Mouse (Mus musculus) hindbrain, embryonic 13.5 days (tissue): ENCODE measurements at regions not wholly inside any gene's neighbourhood (a gene's known extent, or its start where the extent isn't known, plus 50 kb on each side); places are given as distances from the start of the nearest gene placed in this dataset.

Source experiments
- ATAC-seq: fragments of 200-750 bp; cut with Nextera tagmentation; 2 replicates; pipeline ENCODE4 v1.8.0; 2017; ENCODE audit warnings: moderate TSS enrichment; ENCODE audit not compliant: low FRiP score
- H3K27ac ChIP-seq: fragments of 300-500 bp; sonication (generic); 2 replicates; pipeline ENCODE4 v1.5.1; 2015; ENCODE audit warnings: inconsistent platforms, mild to moderate bottlenecking, moderate library complexity
- H3K27me3 ChIP-seq: fragments of 300-500 bp; sonication (generic); 2 replicates; pipeline ENCODE4 v1.6.1; 2015; ENCODE audit warnings: mild to moderate bottlenecking, inconsistent platforms
- H3K36me3 ChIP-seq: fragments of 300-500 bp; sonication (generic); 2 replicates; pipeline ENCODE4 v1.6.1; 2015; ENCODE audit warnings: mild to moderate bottlenecking, inconsistent platforms
- H3K4me1 ChIP-seq: fragments of 300-500 bp; sonication (generic); replicated peaks from 2 replicates; pipeline ENCODE4 v1.6.1; 2015; ENCODE audit warnings: inconsistent platforms
- H3K4me2 ChIP-seq: fragments of 300-500 bp; sonication (generic); 2 replicates; pipeline ENCODE4 v1.6.1; 2015; ENCODE audit warnings: inconsistent platforms, mild to moderate bottlenecking, moderate library complexity
- H3K4me3 ChIP-seq: fragments of 300-500 bp; sonication (generic); 2 replicates; pipeline ENCODE4 v1.5.1; 2015; ENCODE audit warnings: mild to moderate bottlenecking, inconsistent platforms
- H3K9ac ChIP-seq: fragments of 300-500 bp; sonication (generic); 2 replicates; pipeline ENCODE4 v1.6.1; 2015; ENCODE audit warnings: mild to moderate bottlenecking, inconsistent platforms
- H3K9me3 ChIP-seq: fragments of 300-500 bp; sonication (generic); 2 replicates; pipeline ENCODE4 v1.6.1; 2016; ENCODE audit warnings: inconsistent platforms
- WGBS: fragments of 180-500 bp; shearing (Covaris S2); methylation state at CpG from one replicate; pipeline ENCODE4 v1.1.7; 2015; 5-methylcytosine and 5-hydroxymethylcytosine counted together

DNA sequence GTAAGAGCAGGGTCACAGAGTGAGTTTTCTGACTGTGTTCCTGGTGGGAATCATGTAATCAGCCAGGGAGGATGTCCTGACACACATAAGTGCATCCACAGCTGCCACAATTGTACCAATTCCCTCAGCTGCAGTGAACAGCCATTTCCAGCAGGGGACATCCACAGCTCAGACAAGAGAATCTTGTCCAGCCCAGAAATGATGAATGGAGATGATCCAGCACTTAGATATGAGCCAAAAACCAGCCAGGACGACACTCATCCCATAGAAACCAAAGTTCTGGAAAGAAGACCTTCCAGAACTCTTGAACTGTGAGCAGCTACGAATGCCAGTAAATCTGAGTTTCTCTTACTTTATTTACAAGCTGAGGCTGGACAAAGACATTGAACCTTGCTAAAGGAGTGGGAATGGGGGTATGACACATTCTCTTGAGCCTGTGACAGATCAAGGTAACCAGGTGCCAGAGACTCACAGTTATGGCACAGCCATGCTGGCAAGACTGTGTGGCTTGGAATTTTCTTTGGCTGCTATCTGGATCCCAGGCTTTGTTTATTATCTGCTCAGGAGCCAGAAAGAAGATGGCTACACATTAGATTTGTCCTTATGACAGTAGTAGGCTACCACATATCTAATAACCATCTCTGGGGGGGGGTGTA, 145.1 kb downstream of the Gm10192 start:
- H3K9ac ChIP-seq = no peak overlapping the region
- no peaks in the 10 kb centered on the region for H3K9me3 ChIP-seq
- 58% methylated on average over 2 of the region's 2 CpGs for WGBS
- H3K27me3 ChIP-seq = no peaks in the 10 kb centered on the region
- no peak overlapping the region for H3K4me2 ChIP-seq
- H3K27ac ChIP-seq = no peak overlapping the region
- no peak overlapping the region for H3K4me3 ChIP-seq
- no peaks in the 10 kb centered on the region for H3K36me3 ChIP-seq
- 0 out of 2 replicates have a peak, but pooled peaks cover 5% of the 10 kb centered on the region for H3K4me1 ChIP-seq
- peak; percentile 78 for ATAC-seq

DNA sequence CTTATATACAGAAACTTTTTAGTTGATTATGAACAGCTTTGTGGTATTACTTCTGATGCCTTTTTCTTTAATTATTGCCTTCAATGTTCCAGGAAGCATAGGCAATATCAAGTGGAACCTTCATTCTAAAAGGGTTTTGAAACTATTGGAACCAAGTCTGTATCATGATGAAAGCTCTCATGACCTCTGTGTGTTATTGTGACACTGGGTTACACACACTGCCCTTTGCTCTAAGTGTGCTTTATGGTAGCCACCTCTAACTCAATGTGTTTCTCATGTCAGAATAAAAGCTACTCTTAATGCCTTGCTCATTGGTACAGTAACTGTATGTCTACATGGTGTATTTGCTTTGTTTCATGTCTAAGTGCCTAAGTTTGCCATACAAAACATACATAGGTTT, 154.0 kb downstream of the Gm10192 start:
- no peak for ATAC-seq
- Histone ChIP-seq H3K36me3 (no peaks in the 10 kb centered on the region), H3K4me1 (no peaks in the 10 kb centered on the region), H3K9ac (no peak overlapping the region), H3K9me3 (no peaks in the 10 kb centered on the region), H3K4me3 (no peak overlapping the region), H3K4me2 (no peak overlapping the region), H3K27me3 (no peaks in the 10 kb centered on the region), H3K27ac (no peak overlapping the region)

DNA sequence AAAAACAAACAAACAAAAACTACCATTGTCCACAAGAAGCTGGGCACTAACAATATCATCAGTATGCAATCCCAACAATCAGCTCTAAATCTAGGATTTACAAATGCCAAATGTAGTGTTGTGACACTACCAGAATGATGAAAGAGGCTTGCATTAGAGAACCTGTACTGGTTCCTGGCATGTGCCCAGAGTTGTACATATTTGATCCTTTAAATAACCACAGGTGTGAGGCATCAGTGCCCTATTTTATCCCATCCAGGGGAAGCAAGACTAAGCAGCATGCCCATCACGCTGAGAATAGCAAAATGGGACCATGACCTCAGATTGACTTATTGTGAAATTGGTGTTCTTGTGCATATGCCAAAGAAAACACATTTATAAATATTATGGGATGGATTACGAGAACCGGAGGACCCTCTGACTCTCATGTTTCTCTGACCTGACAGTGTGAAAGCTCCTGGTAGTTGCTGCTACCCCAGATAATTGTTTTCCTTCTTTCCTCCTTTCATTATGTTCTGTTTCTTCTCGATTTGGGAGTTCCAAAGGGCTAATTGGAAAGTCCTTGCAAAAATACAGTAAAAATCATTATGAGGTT, 157.4 kb downstream of the Gm10192 start:
- Histone ChIP-seq H3K9ac (no peak overlapping the region), H3K4me2 (no peak overlapping the region), H3K36me3 (no peaks in the 10 kb centered on the region), H3K4me1 (no peaks in the 10 kb centered on the region), H3K27ac (no peak overlapping the region), H3K4me3 (no peak overlapping the region), H3K9me3 (no peaks in the 10 kb centered on the region), H3K27me3 (no peaks in the 10 kb centered on the region)
- WGBS = 75% methylated on average over 4 of the region's 4 CpGs
- no peak for ATAC-seq

DNA sequence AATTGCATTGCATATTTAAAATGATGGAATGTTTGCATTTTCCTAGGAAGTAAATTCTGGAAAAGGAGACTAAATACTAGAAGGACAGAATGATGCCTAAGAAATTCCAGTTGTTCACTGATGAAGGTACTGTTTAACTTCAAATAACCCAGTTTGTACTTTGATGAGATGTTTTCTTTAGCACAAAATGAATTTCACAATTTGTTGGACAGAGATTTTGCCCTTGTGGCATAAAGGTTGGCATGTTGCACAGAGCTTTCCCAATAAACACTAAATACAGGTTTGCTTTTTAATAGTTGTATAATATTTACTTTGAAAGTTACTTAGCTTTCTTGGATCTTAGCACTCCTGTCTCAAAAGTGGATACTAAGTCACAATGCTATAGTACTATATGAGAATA, 181.6 kb downstream of the Gm10192 start:
- Histone ChIP-seq H3K27me3 (no peaks in the 10 kb centered on the region), H3K36me3 (no peaks in the 10 kb centered on the region), H3K4me3 (no peak overlapping the region), H3K9ac (no peak overlapping the region), H3K27ac (no peak overlapping the region), H3K9me3 (no peaks in the 10 kb centered on the region), H3K4me1 (no peaks in the 10 kb centered on the region), H3K4me2 (no peak overlapping the region)
- no peak for ATAC-seq

DNA sequence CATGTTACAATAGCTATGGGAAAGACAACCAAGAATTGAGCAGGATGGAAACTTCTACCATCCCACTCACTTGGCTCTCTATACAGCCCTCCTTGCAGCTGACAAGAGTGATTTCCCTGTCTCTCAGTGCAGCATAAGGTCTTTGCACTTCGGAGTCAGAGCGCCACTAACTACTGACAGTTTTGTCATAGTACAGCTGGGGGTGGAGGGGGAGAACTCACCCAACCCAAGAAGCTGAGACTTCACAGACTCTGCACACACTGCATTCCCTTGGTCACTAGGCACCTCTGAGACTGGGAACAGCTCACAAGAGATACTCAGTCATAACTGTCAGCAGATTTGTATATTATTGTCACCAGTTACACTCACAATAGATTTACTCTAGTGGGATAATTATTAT, 195.3 kb upstream of the Gm12695 start:
- no peaks in the 10 kb centered on the region for H3K36me3 ChIP-seq
- H3K27ac ChIP-seq = no peak overlapping the region
- H3K9me3 ChIP-seq = no peaks in the 10 kb centered on the region
- no peaks in the 10 kb centered on the region for H3K27me3 ChIP-seq
- ATAC-seq = no peak
- H3K9ac ChIP-seq = no peak overlapping the region
- H3K4me2 ChIP-seq = no peak overlapping the region
- WGBS = 84% methylated on average over 2 of the region's 2 CpGs
- no peak overlapping the region for H3K4me3 ChIP-seq
- no peaks in the 10 kb centered on the region; the same call in 1 of the 2 replicates for H3K4me1 ChIP-seq

DNA sequence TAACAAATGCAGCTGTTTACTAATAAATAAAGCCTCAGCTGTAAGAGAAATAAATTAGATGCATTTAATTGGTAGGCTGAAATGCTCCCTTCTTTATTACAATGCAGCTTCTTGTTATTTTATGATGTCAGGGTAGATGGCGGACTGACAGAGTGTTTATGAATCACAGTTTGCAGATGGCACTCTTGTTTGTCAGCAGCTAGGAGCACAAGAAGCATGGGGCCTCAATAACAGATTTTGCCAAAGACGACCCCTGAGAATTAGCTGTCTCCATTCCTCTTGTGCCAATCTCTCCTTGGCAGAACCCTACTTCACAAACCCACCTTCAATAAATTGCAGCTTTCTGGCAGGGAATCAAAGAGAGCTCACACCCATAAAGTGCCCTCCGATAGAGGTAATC, 194.9 kb upstream of the Gm12695 start:
- Histone ChIP-seq H3K4me1 (no peaks in the 10 kb centered on the region; the same call in 1 of the 2 replicates), H3K4me2 (no peak overlapping the region), H3K9ac (no peak overlapping the region), H3K27me3 (no peaks in the 10 kb centered on the region), H3K9me3 (no peaks in the 10 kb centered on the region), H3K36me3 (no peaks in the 10 kb centered on the region), H3K4me3 (no peak overlapping the region), H3K27ac (no peak overlapping the region)
- 81% methylated on average over 3 of the region's 3 CpGs for WGBS
- no peak for ATAC-seq

DNA sequence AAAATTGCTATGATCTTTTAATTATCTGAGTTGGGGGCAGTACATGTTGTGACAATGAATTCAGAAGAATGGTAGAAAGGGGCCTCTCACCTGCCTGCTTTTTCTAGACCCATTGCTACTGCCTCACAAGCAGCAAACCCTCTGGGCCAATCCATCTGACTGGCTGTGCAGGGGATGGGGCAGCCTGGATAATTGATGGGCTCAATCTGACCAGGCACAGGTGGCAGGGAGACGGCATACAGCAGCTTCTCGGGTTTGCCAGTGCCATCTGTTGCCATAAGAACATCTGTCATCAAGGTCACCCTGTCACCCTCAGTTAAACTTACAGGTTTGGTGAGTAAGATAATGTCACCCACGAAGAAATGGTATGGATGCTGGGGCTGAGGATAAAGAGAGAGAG, 189.9 kb upstream of the Gm12695 start:
- no peak overlapping the region for H3K27ac ChIP-seq
- peak; percentile 74 for ATAC-seq
- H3K4me2 ChIP-seq = no peak overlapping the region
- no peaks in the 10 kb centered on the region for H3K4me1 ChIP-seq
- no peaks in the 10 kb centered on the region for H3K27me3 ChIP-seq
- 28% methylated on average over 3 of the region's 3 CpGs for WGBS
- H3K9me3 ChIP-seq = no peaks in the 10 kb centered on the region
- H3K9ac ChIP-seq = no peak overlapping the region
- no peaks in the 10 kb centered on the region for H3K36me3 ChIP-seq
- H3K4me3 ChIP-seq = no peak overlapping the region

DNA sequence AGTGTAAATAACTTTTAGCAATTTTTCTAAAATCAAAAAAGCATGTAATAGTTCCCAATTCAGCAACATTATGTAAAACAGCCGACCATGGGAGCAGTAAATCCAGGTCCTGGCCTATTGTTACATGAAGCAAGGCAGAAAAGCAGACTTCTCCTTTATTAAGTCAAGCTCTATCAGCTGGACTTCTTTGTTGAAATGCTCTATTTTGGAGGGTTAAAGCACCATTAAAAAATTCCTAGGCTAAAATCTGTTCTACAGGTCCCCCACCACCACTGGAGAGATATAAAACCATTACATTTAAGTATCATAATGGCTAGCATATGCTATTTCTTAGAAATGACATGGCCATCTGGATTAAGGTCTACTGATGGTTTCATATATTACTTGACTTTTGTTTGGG, 188.8 kb upstream of the Gm12695 start:
- Histone ChIP-seq H3K9me3 (no peaks in the 10 kb centered on the region), H3K4me2 (no peak overlapping the region), H3K9ac (no peak overlapping the region), H3K4me3 (no peak overlapping the region), H3K36me3 (no peaks in the 10 kb centered on the region), H3K4me1 (no peaks in the 10 kb centered on the region), H3K27ac (no peak overlapping the region), H3K27me3 (no peaks in the 10 kb centered on the region)
- no peak for ATAC-seq
- WGBS = 80% methylated on average over 1 of the region's 1 CpGs

DNA sequence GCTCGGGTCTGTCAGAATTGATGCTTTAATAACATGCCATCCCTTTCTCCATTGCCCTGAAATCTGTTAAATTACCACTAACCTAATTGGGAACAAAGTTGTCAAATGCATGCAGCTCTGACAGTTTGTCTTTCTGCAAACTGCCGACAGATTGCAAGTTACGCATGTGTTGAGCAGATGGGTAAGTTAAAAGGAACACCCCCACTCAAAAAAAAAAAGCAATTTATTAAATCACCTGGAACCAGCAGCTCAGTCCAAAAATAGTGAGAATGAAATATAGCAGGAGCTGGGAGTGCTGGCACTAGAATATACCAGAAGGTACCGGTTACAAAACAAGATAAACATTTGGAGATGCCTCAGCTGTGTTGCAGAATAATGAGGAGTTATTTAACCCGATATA, 184.2 kb upstream of the Gm12695 start:
- Histone ChIP-seq H3K27me3 (no peaks in the 10 kb centered on the region), H3K36me3 (no peaks in the 10 kb centered on the region), H3K4me1 (peaks cover 4% of the 10 kb centered on the region; the same call in 1 of the 2 replicates), H3K4me3 (no peak overlapping the region), H3K4me2 (no peak overlapping the region), H3K9ac (no peak overlapping the region), H3K27ac (no peak overlapping the region), H3K9me3 (no peaks in the 10 kb centered on the region)
- WGBS = 50% methylated on average over 5 of the region's 5 CpGs
- peak; percentile 41 for ATAC-seq

DNA sequence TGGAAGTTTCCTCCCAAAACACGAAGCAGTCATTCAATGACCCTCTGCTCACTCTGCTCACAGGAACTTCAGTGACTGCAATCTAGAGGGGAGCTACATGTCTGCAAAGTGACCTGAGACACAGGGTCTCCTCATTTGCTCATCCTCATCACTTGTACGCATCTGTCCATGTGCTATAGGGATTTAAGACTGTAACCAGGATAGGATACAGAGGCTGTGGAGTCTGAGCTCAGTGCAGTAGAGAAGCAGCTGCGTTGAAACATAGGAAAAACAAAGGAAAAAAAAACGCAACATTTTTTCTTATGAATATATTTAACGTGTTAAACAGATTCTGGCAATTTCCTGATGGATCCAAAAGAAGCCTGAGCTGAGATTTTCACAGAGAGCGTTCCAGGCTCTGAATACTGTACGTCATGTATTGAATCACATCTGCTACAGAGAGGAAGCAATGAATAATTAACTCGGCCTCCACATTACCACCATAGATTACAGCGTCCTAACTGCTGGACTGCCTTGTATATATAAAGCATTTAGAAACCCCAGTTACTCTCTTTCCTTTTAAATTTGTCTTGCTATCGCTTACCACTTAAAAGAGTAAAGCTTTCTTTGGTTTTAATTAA, 183.7 kb upstream of the Gm12695 start:
- Histone ChIP-seq H3K27ac (peak overlapping the region; percentile 55; the same call in 1 of the 2 replicates), H3K36me3 (no peaks in the 10 kb centered on the region), H3K27me3 (no peaks in the 10 kb centered on the region), H3K4me2 (no peak overlapping the region), H3K9me3 (no peaks in the 10 kb centered on the region), H3K4me1 (peaks cover 4% of the 10 kb centered on the region; the same call in 1 of the 2 replicates), H3K9ac (no peak overlapping the region), H3K4me3 (no peak overlapping the region)
- peak; percentile 88 for ATAC-seq
- 60% methylated on average over 10 of the region's 10 CpGs for WGBS
